Mouse (Mus musculus): Measurements from ENCODE around the gene Mrps22. TPM values are rescaled to one million over a fixed set of nuclear protein-coding genes. Genes with fewer than 3 reads are reported as not detected.

The Mrps22 gene
- polyA plus RNA-seq, 1 experiment from 2014 or later, result 32.0 TPM

GRCm38 (mm10) chr9:98633287-98634162, 32.1 kb upstream of the Mrps22 start:
- ATAC-seq (ENCODE audit: low FRiP score, low TSS enrichment) (no peak), DNase-seq (ENCODE audit: low spot score) (no peak)
- Histone ChIP-seq H3K4me1 (replicated peaks; ENCODE audit: control insufficient read depth, insufficient read depth) (no peaks in the 10 kb centered on the region), H3K9ac (ENCODE audit: low read length) (no peak overlapping the region), H3K36me3 (ENCODE audit: control insufficient read depth, insufficient read depth, low read length) (no peaks in the 10 kb centered on the region), H3K4me3 (ENCODE audit: low read depth, low read length) (no peak overlapping the region), H3K9me3 (ENCODE audit: control insufficient read depth, low read length) (no peaks in the 10 kb centered on the region), H3K27me3 (ENCODE audit: control insufficient read depth, insufficient read depth, low read length) (no peaks in the 10 kb centered on the region), H3K27ac (replicated peaks) (no peak overlapping the region), H3K4me2 (replicated peaks; ENCODE audit: low read depth) (no peak overlapping the region)
- 69% methylated on average over 13 of the region's 13 CpGs for WGBS
- TF ChIP-seq CTCF (IDR thresholded peaks at IDR 0.05; ENCODE audit: low read depth), result no peak

- Histone ChIP-seq H3K9me3 (ENCODE audit: control insufficient read depth, low read length) (no peaks in the 10 kb centered on the region), H3K4me3 (ENCODE audit: low read depth, low read length) (no peak overlapping the region), H3K27ac (replicated peaks) (no peak overlapping the region), H3K4me2 (replicated peaks; ENCODE audit: low read depth) (no peak overlapping the region), H3K27me3 (ENCODE audit: control insufficient read depth, insufficient read depth, low read length) (no peaks in the 10 kb centered on the region), H3K36me3 (ENCODE audit: control insufficient read depth, insufficient read depth, low read length) (no peaks in the 10 kb centered on the region), H3K4me1 (replicated peaks; ENCODE audit: control insufficient read depth, insufficient read depth) (no peaks in the 10 kb centered on the region), H3K9ac (ENCODE audit: low read length) (no peak overlapping the region)
- DNase-seq (ENCODE audit: low spot score), result no peak
- TF ChIP-seq CTCF (IDR thresholded peaks at IDR 0.05; ENCODE audit: low read depth), result peak; percentile 58
- TF ChIP-seq EP300 (optimal IDR thresholded peaks at IDR 0.05), result no peak
- no peak for ATAC-seq (ENCODE audit: low FRiP score, low TSS enrichment)
- WGBS, result 39% methylated on average over 3 of the region's 3 CpGs
Measured at GRCm38 (mm10) chr9:98628480-98628879, 27.0 kb upstream of the Mrps22 start.

- H3K9ac ChIP-seq (ENCODE audit: low read length), result no peak overlapping the region
- no peak overlapping the region for H3K4me2 ChIP-seq (replicated peaks; ENCODE audit: low read depth)
- no peak overlapping the region for H3K4me3 ChIP-seq (ENCODE audit: low read depth, low read length)
- H3K27ac ChIP-seq (replicated peaks), result no peak overlapping the region
- H3K9me3 ChIP-seq (ENCODE audit: control insufficient read depth, low read length), result no peaks in the 10 kb centered on the region
- TF ChIP-seq CTCF (IDR thresholded peaks at IDR 0.05; ENCODE audit: low read depth) (no peak), EP300 (optimal IDR thresholded peaks at IDR 0.05) (no peak)
- no peaks in the 10 kb centered on the region for H3K36me3 ChIP-seq (ENCODE audit: control insufficient read depth, insufficient read depth, low read length)
- WGBS, result 66% methylated on average over 4 of the region's 4 CpGs
- ATAC-seq (ENCODE audit: low FRiP score, low TSS enrichment) (no peak), DNase-seq (ENCODE audit: low spot score) (no peak)
- H3K4me1 ChIP-seq (replicated peaks; ENCODE audit: control insufficient read depth, insufficient read depth), result peaks cover 4% of the 10 kb centered on the region; the same call in 1 of the 2 replicates
- H3K27me3 ChIP-seq (ENCODE audit: control insufficient read depth, insufficient read depth, low read length), result no peaks in the 10 kb centered on the region
Measured at GRCm38 (mm10) chr9:98604896-98605295, 3.4 kb upstream of the Mrps22 start.

GRCm38 (mm10) chr9:98601837-98602359, 438 bp upstream of the Mrps22 start:
- Histone ChIP-seq H3K9ac (ENCODE audit: low read length) (no peak overlapping the region), H3K36me3 (ENCODE audit: control insufficient read depth, insufficient read depth, low read length) (no peaks in the 10 kb centered on the region), H3K4me1 (replicated peaks; ENCODE audit: control insufficient read depth, insufficient read depth) (peaks cover 4% of the 10 kb centered on the region; the same call in 1 of the 2 replicates), H3K4me3 (ENCODE audit: low read depth, low read length) (peak overlapping the region; percentile 91), H3K4me2 (replicated peaks; ENCODE audit: low read depth) (peak overlapping the region; percentile 87), H3K9me3 (ENCODE audit: control insufficient read depth, low read length) (no peaks in the 10 kb centered on the region), H3K27me3 (ENCODE audit: control insufficient read depth, insufficient read depth, low read length) (no peaks in the 10 kb centered on the region), H3K27ac (replicated peaks) (no peak overlapping the region)
- WGBS, result 53% methylated on average over 11 of the region's 11 CpGs
- ATAC-seq (ENCODE audit: low FRiP score, low TSS enrichment), result no peak; the same call in 1 of the 2 replicates
- TF ChIP-seq CTCF (IDR thresholded peaks at IDR 0.05; ENCODE audit: low read depth) (no peak), EP300 (optimal IDR thresholded peaks at IDR 0.05) (no peak)
- DNase-seq (ENCODE audit: low spot score), result no peak

GRCm38 (mm10) chr9:98600094-98600493, 1.4 kb downstream of the Mrps22 start:
- ATAC-seq (ENCODE audit: low FRiP score, low TSS enrichment) (no peak), DNase-seq (ENCODE audit: low spot score) (no peak)
- Histone ChIP-seq H3K9ac (ENCODE audit: low read length) (no peak overlapping the region), H3K27ac (replicated peaks) (no peak overlapping the region), H3K4me2 (replicated peaks; ENCODE audit: low read depth) (no peak overlapping the region), H3K36me3 (ENCODE audit: control insufficient read depth, insufficient read depth, low read length) (peaks cover 6% of the 10 kb centered on the region), H3K4me1 (replicated peaks; ENCODE audit: control insufficient read depth, insufficient read depth) (peaks cover 4% of the 10 kb centered on the region; the same call in 1 of the 2 replicates), H3K9me3 (ENCODE audit: control insufficient read depth, low read length) (no peaks in the 10 kb centered on the region), H3K4me3 (ENCODE audit: low read depth, low read length) (no peak overlapping the region), H3K27me3 (ENCODE audit: control insufficient read depth, insufficient read depth, low read length) (no peaks in the 10 kb centered on the region)
- TF ChIP-seq CTCF (IDR thresholded peaks at IDR 0.05; ENCODE audit: low read depth) (no peak), EP300 (optimal IDR thresholded peaks at IDR 0.05) (no peak)
- 77% methylated on average over 6 of the region's 6 CpGs for WGBS

GRCm38 (mm10) chr9:98583852-98584251, 17.6 kb downstream of the Mrps22 start:
- no peak overlapping the region for H3K9ac ChIP-seq (ENCODE audit: low read length)
- no peak overlapping the region for H3K27ac ChIP-seq (replicated peaks)
- 76% methylated on average over 4 of the region's 4 CpGs for WGBS
- no peak for TF ChIP-seq EP300 (optimal IDR thresholded peaks at IDR 0.05)
- no peak for TF ChIP-seq CTCF (IDR thresholded peaks at IDR 0.05; ENCODE audit: low read depth)
- H3K9me3 ChIP-seq (ENCODE audit: control insufficient read depth, low read length), result no peaks in the 10 kb centered on the region
- ATAC-seq (ENCODE audit: low FRiP score, low TSS enrichment) (no peak), DNase-seq (ENCODE audit: low spot score) (no peak)
- H3K36me3 ChIP-seq (ENCODE audit: control insufficient read depth, insufficient read depth, low read length), result peaks cover 43% of the 10 kb centered on the region
- no peak overlapping the region for H3K4me2 ChIP-seq (replicated peaks; ENCODE audit: low read depth)
- H3K4me3 ChIP-seq (ENCODE audit: low read depth, low read length), result no peak overlapping the region
- no peaks in the 10 kb centered on the region for H3K27me3 ChIP-seq (ENCODE audit: control insufficient read depth, insufficient read depth, low read length)
- no peaks in the 10 kb centered on the region for H3K4me1 ChIP-seq (replicated peaks; ENCODE audit: control insufficient read depth, insufficient read depth)
